Mouse (Mus musculus): Measurements from ENCODE around the gene Tm7sf2. TPM values are rescaled to one million over a fixed set of nuclear protein-coding genes. Genes with fewer than 3 reads are reported as not detected.

Gene Tm7sf2
- polyA plus RNA-seq (2014; fragmentation: Nextera tagmentation; extraction: Ambion mirVana) = 30.6 and 31.4 TPM in 2 replicates

GRCm38 (mm10) chr19:6067724-6068415 is at the start of gene Tm7sf2:
Gene Tm7sf2 (minus strand): TSS chr19:6068373.
- Histone ChIP-seq H3K4me1 (replicated peaks; ENCODE audit: control insufficient read depth, insufficient read depth, low read length) (peaks cover 12% of the 10 kb centered on the region), H3K27ac (ENCODE audit: low read depth) (peak within 1 kb of the TSS; percentile 74), H3K9ac (ENCODE audit: low read length) (peak within 1 kb of the TSS; percentile 55), H3K27me3 (replicated peaks; ENCODE audit: control insufficient read depth, insufficient read depth, low read length) (no peaks in the 10 kb centered on the region), H3K4me3 (ENCODE audit: low read depth, low read length) (peak within 1 kb of the TSS; percentile 48), H3K9me3 (ENCODE audit: control insufficient read depth, low read length) (no peaks in the 10 kb centered on the region), H3K4me2 (ENCODE audit: low read length) (peak within 1 kb of the TSS; percentile 96), H3K36me3 (ENCODE audit: control insufficient read depth, insufficient read depth, low read length) (peaks cover 32% of the 10 kb centered on the region)
- ATAC-seq (replicated peaks; ENCODE audit: low FRiP score, low TSS enrichment, low read depth) = peak; percentile 93
- peak; percentile 86 for DNase-seq (ENCODE audit: low spot score)
- WGBS = 8% methylated on average over 33 of the region's 33 CpGs

DNA sequence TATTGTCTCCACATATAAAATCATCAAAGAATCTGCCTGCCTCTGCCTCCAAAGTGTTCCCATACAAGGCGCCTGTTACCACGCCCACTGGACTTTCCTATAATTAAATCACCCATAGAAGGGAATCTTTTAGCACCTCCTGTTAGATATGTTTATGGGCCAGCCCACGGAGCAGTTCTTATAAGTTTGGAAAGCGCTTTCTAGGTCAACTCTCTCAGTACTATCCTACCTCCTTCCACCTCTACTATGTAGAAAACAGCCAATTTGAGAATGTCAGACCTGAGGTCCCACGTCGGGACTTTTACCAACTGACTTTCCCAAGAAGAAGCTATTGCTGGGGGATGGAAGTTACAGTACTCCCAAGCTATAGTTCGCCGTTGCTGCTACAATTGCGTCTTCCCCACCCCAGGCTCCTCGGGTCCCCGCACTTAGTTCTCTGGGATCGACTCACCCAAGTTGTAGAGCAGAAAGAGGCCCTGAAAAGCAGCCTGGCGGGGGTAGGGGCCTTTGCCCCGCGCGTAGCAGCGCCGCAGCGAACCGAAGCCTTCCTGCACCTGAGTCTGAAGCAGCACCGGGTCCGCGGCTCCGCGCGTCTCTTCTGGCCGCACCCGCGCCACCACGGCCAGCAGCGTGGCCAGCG is 49.3 kb upstream of the Tm7sf2 start:
- Histone ChIP-seq H3K4me3 (ENCODE audit: low read depth, low read length) (peak overlapping the region; percentile 89), H3K9me3 (ENCODE audit: control insufficient read depth, low read length) (no peaks in the 10 kb centered on the region), H3K9ac (ENCODE audit: low read length) (peak overlapping the region; percentile 83), H3K4me2 (ENCODE audit: low read length) (peak overlapping the region; percentile 76), H3K4me1 (replicated peaks; ENCODE audit: control insufficient read depth, insufficient read depth, low read length) (peaks cover 12% of the 10 kb centered on the region; the same call in 1 of the 2 replicates), H3K36me3 (ENCODE audit: control insufficient read depth, insufficient read depth, low read length) (peaks cover 36% of the 10 kb centered on the region), H3K27me3 (replicated peaks; ENCODE audit: control insufficient read depth, insufficient read depth, low read length) (no peaks in the 10 kb centered on the region), H3K27ac (ENCODE audit: low read depth) (peak overlapping the region; percentile 95)
- DNase-seq (ENCODE audit: low spot score) = no peak
- ATAC-seq (replicated peaks; ENCODE audit: low FRiP score, low TSS enrichment, low read depth) = no peak; the same call in 1 of the 2 replicates
- WGBS = 3% methylated on average over 32 of the region's 32 CpGs

GRCm38 (mm10) chr19:6116113-6116850 is 48.1 kb upstream of the Tm7sf2 start:
- 88% methylated on average over 15 of the region's 15 CpGs for WGBS
- Histone ChIP-seq H3K4me1 (replicated peaks; ENCODE audit: control insufficient read depth, insufficient read depth, low read length) (peaks cover 12% of the 10 kb centered on the region; the same call in 1 of the 2 replicates), H3K27me3 (replicated peaks; ENCODE audit: control insufficient read depth, insufficient read depth, low read length) (no peaks in the 10 kb centered on the region), H3K4me2 (ENCODE audit: low read length) (peak overlapping the region; percentile 76), H3K27ac (ENCODE audit: low read depth) (no peak overlapping the region), H3K9ac (ENCODE audit: low read length) (no peak overlapping the region), H3K9me3 (ENCODE audit: control insufficient read depth, low read length) (no peaks in the 10 kb centered on the region), H3K36me3 (ENCODE audit: control insufficient read depth, insufficient read depth, low read length) (peaks cover 37% of the 10 kb centered on the region), H3K4me3 (ENCODE audit: low read depth, low read length) (no peak overlapping the region)
- ATAC-seq (replicated peaks; ENCODE audit: low FRiP score, low TSS enrichment, low read depth) (no peak), DNase-seq (ENCODE audit: low spot score) (no peak)

DNA sequence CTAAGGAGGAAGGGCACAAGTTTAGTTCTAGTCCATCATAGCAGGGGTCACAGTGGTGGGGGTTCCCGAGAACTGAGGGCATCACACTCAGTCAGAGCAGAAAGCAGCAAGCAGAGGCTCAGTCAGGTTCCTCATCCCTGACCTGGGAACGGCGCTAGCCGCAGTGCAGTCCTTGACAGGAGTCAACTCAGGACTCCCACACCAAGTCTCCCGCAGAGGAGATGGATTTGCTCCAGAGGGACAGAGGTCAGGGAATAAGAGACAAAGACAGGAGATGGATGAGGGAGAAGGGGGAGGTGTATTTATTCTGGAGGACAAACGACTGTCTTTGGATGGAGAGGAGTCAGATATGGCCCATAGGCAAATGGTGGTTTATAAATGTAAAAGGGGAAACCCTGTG is 44.9 kb upstream of the Tm7sf2 start:
- 0 out of 2 replicates have a peak overlapping the region, but pooled peaks have one; percentile 10 for H3K9ac ChIP-seq (ENCODE audit: low read length)
- H3K4me2 ChIP-seq (ENCODE audit: low read length) = no peak overlapping the region
- ATAC-seq (replicated peaks; ENCODE audit: low FRiP score, low TSS enrichment, low read depth) (no peak), DNase-seq (ENCODE audit: low spot score) (no peak)
- no peak overlapping the region for H3K27ac ChIP-seq (ENCODE audit: low read depth)
- 53% methylated on average over 6 of the region's 6 CpGs for WGBS
- peaks cover 8% of the 10 kb centered on the region; the same call in 1 of the 2 replicates for H3K4me1 ChIP-seq (replicated peaks; ENCODE audit: control insufficient read depth, insufficient read depth, low read length)
- H3K27me3 ChIP-seq (replicated peaks; ENCODE audit: control insufficient read depth, insufficient read depth, low read length) = no peaks in the 10 kb centered on the region
- no peak overlapping the region for H3K4me3 ChIP-seq (ENCODE audit: low read depth, low read length)
- peaks cover 34% of the 10 kb centered on the region for H3K36me3 ChIP-seq (ENCODE audit: control insufficient read depth, insufficient read depth, low read length)
- no peaks in the 10 kb centered on the region for H3K9me3 ChIP-seq (ENCODE audit: control insufficient read depth, low read length)

GRCm38 (mm10) chr19:6105586-6105985 is 37.4 kb upstream of the Tm7sf2 start, which contains the start of gene Naaladl1:
Gene Naaladl1 (plus strand): TSS chr19:6105782.
- Histone ChIP-seq H3K36me3 (ENCODE audit: control insufficient read depth, insufficient read depth, low read length) (no peaks in the 10 kb centered on the region), H3K27ac (ENCODE audit: low read depth) (no peak within 1 kb of the TSS), H3K4me2 (ENCODE audit: low read length) (no peak within 1 kb of the TSS), H3K4me3 (ENCODE audit: low read depth, low read length) (no peak within 1 kb of the TSS), H3K27me3 (replicated peaks; ENCODE audit: control insufficient read depth, insufficient read depth, low read length) (no peaks in the 10 kb centered on the region), H3K4me1 (replicated peaks; ENCODE audit: control insufficient read depth, insufficient read depth, low read length) (no peaks in the 10 kb centered on the region), H3K9ac (ENCODE audit: low read length) (no peak within 1 kb of the TSS), H3K9me3 (ENCODE audit: control insufficient read depth, low read length) (no peaks in the 10 kb centered on the region)
- no peak for DNase-seq (ENCODE audit: low spot score)
- WGBS = 81% methylated on average over 7 of the region's 7 CpGs
- ATAC-seq (replicated peaks; ENCODE audit: low FRiP score, low TSS enrichment, low read depth) = no peak

DNA sequence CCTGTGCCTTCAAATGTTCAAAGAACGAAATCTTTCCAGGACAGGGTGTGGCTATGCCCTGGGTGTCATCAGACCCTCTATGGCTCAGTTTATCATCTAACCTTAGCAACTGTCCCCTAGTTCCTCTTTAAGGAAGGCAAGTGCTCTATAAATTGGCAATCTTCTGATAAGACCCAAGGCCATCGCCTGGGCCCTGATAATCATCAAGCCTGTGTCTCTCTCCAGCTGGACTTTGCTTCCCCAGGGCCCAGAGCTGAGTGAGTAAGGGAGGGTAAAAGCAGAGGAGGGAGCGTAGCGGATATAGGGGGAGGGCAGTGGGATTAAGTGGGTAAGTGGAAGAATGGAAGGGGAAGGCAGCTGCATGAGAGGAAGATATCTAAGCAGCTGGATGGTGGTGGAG is 36.3 kb upstream of the Tm7sf2 start:
- no peaks in the 10 kb centered on the region for H3K9me3 ChIP-seq (ENCODE audit: control insufficient read depth, low read length)
- no peak overlapping the region for H3K9ac ChIP-seq (ENCODE audit: low read length)
- no peaks in the 10 kb centered on the region for H3K27me3 ChIP-seq (replicated peaks; ENCODE audit: control insufficient read depth, insufficient read depth, low read length)
- no peaks in the 10 kb centered on the region for H3K36me3 ChIP-seq (ENCODE audit: control insufficient read depth, insufficient read depth, low read length)
- H3K4me2 ChIP-seq (ENCODE audit: low read length) = no peak overlapping the region
- no peaks in the 10 kb centered on the region for H3K4me1 ChIP-seq (replicated peaks; ENCODE audit: control insufficient read depth, insufficient read depth, low read length)
- peak; percentile 48 for ATAC-seq (replicated peaks; ENCODE audit: low FRiP score, low TSS enrichment, low read depth)
- no peak overlapping the region for H3K27ac ChIP-seq (ENCODE audit: low read depth)
- no peak for DNase-seq (ENCODE audit: low spot score)
- no peak overlapping the region for H3K4me3 ChIP-seq (ENCODE audit: low read depth, low read length)
- 72% methylated on average over 4 of the region's 4 CpGs for WGBS

GRCm38 (mm10) chr19:6102169-6102853 is 34.1 kb upstream of the Tm7sf2 start:
- H3K27ac ChIP-seq (ENCODE audit: low read depth) = no peak overlapping the region
- no peak overlapping the region for H3K4me3 ChIP-seq (ENCODE audit: low read depth, low read length)
- H3K36me3 ChIP-seq (ENCODE audit: control insufficient read depth, insufficient read depth, low read length) = peaks cover 4% of the 10 kb centered on the region; the same call in 1 of the 2 replicates
- H3K27me3 ChIP-seq (replicated peaks; ENCODE audit: control insufficient read depth, insufficient read depth, low read length) = no peaks in the 10 kb centered on the region
- H3K9me3 ChIP-seq (ENCODE audit: control insufficient read depth, low read length) = no peaks in the 10 kb centered on the region
- no peak overlapping the region for H3K4me2 ChIP-seq (ENCODE audit: low read length)
- DNase-seq (ENCODE audit: low spot score) (no peak), ATAC-seq (replicated peaks; ENCODE audit: low FRiP score, low TSS enrichment, low read depth) (no peak)
- H3K4me1 ChIP-seq (replicated peaks; ENCODE audit: control insufficient read depth, insufficient read depth, low read length) = no peaks in the 10 kb centered on the region
- 73% methylated on average over 6 of the region's 6 CpGs for WGBS
- no peak overlapping the region for H3K9ac ChIP-seq (ENCODE audit: low read length)

DNA sequence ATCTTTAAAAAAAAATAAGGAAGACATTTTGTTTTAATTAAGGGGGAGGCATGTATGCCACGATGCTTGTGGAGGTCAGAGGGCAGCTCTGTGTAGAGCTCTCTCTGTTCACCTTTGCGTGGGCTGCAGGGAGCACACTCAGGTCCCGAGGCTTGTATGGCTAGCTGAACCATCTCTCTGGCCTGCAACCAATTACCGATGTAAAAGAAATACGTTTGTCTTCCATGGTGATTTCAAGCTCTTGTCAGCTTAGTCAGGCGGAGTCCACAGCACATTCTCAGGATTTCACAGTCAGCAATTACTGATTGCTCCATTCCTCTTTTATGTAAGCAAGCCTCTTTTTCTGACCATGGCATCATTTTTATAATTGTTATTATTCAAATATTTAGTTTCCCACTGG is 33.0 kb upstream of the Tm7sf2 start:
- H3K9me3 ChIP-seq (ENCODE audit: control insufficient read depth, low read length) = no peaks in the 10 kb centered on the region
- no peak overlapping the region for H3K4me3 ChIP-seq (ENCODE audit: low read depth, low read length)
- WGBS = 53% methylated on average over 6 of the region's 6 CpGs
- no peak for DNase-seq (ENCODE audit: low spot score)
- H3K36me3 ChIP-seq (ENCODE audit: control insufficient read depth, insufficient read depth, low read length) = peaks cover 4% of the 10 kb centered on the region; the same call in 1 of the 2 replicates
- no peaks in the 10 kb centered on the region for H3K4me1 ChIP-seq (replicated peaks; ENCODE audit: control insufficient read depth, insufficient read depth, low read length)
- H3K4me2 ChIP-seq (ENCODE audit: low read length) = no peak overlapping the region
- H3K27me3 ChIP-seq (replicated peaks; ENCODE audit: control insufficient read depth, insufficient read depth, low read length) = no peaks in the 10 kb centered on the region
- ATAC-seq (replicated peaks; ENCODE audit: low FRiP score, low TSS enrichment, low read depth) = no peak
- H3K9ac ChIP-seq (ENCODE audit: low read length) = no peak overlapping the region
- H3K27ac ChIP-seq (ENCODE audit: low read depth) = no peak overlapping the region

All from intestine, embryonic 14.5 days (tissue).